Mouse (Mus musculus): ENCODE results near the gene Oasl1.
"Not testable (repeated sequence)": the region's sequence is repeated elsewhere in the genome, so short reads cannot be mapped to it uniquely, and the experiment has no call there.

The Oasl1 gene

DNA sequence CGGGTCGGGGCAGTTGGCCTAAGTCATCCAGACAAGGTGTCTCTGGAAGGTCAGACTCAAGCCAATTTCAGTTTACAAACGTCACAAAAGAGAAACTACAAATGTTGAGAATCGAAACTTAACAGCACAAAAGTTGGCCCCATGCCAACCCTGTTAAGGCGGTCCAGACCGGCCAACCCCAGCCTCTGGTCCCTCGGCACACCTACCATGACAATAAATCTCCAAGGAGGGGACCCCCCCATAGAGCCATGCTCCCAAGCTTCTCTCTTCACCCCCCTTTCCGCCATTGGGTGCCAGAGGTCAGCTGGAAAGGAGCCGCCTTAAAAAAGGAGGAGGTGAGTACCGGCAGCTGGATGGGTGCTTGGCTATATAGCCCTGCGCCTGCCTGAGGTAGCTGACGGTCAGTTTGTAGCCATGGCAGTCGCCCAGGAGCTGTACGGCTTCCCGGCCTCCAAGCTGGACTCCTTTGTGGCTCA, at the start of gene Oasl1:
Oasl1 (plus strand) TSS at position 243 of the 476 bp plus-strand sequence.
- no peak for DNase-seq (ENCODE audit: low read depth, low spot score)

DNA sequence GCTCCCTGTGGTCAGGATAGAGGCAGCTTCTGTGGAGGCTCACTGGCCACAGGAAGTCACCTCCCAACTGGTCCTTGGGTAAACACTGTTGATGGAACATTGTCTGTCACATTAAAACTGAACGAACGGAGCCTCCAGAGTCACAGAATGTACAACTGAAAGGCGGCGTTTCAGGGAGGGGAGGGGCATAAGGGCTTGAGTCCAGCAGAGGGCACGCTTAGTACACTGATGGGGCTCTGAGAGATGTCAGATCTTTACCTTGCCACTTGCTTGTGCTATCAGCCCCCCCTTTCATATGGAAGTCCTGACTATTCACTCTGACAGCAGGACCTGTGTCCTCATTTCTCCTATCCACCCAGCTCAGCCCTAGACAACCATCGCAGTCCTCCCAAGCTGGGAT, 47.2 kb upstream of the Oasl1 start:
- DNase-seq (ENCODE audit: low read depth, low spot score), result no peak

DNA sequence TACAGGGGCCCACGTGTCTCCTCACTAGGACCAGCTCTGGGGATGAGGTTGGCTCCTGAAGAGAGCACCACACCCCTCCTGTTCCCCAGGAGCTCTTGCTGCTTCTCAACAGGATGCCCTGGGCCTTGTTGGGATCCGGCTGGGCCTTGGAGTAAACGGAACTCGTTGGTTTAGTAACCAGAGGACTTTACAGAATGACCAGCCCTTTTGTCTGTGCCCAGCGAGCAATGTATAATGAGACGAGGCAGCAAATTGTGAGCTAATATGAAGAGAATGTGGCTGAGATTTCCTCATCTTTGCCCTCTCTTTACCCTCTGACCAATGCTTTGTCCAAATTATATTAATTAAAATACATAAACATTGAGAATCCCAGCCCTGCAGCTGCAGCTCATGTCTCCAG, 46.7 kb upstream of the Oasl1 start:
- DNase-seq (ENCODE audit: low read depth, low spot score), result no peak

DNA sequence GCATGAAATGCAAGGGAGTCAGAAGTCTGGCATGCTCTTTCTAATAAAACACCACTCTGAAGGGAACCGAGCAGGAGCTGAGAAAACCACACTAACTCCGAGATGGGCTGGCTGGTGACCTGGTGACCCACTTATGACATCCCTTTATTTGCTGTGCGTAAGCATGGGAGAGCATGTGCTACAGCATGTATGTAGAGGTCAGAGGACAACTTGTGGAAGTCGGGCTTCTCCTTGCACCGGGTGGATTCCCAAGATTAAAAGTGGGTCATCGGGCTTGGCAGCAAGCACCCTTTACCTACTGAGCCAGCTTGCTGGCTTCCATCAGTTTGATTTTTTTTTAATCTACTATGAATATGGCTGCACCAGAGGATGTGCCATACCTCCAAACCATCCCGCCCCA, 45.6 kb upstream of the Oasl1 start:
- no peak for DNase-seq (ENCODE audit: low read depth, low spot score)

DNA sequence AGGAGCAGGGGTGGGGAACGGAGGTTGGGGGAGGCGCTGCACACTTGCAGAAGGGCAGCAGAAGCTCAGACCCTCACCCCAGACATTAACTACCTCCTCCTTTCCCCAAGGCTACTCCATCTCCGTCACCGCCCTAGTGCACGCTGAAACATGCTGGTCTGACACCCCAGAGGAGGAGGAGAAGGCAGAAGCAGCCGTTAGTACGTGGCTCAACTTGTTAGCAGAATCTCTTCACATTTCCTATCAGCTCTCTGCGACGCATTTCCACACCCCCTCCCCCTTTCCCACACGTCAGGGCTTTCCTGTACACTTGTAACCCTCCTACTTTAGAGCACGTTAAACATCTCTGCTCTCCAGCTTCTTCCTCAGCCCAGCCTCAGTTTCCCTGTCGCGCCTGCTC, 43.6 kb upstream of the Oasl1 start:
- DNase-seq (ENCODE audit: low read depth, low spot score), result no peak

DNA sequence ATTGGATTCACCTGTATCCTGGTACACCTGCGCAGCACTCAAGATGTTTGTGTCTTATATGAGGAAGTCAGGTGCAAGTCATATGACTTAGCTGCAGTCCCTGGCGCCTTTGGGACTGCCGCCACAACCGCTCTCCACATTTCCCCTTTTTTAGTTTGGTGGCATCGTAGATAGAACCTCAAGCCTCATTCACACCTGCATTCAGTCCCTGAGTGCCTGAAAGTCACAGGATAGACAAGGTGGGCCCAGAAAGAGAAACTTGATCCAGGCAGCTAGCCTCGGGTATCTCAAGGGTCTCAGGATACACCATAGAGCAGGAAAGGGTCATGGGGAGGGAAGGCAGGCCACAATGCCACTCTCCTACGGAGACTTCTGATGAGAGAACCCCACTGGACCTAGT, 40.7 kb upstream of the Oasl1 start:
- not testable (repeated sequence) for DNase-seq (ENCODE audit: low read depth, low spot score)

DNA sequence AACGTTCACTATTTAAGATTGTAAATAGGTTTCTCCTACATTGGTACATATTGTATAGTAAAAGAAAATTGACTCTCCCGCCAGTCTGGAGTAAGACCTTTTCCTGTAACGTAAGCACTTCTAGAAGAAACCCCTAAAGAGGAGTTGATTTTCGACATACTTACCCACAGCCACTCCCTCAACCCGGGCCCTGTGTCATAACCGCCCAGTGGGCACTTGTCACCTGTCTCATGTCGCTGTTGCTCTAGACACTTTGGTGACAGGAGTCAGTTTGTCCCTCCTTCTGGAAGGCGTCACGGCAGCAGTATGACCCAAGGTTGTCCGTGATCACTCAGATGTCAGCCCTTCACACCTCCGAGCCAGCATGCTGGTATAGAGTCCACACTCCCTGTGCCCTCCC, 40.0 kb upstream of the Oasl1 start:
- DNase-seq (ENCODE audit: low read depth, low spot score), result no peak

DNA sequence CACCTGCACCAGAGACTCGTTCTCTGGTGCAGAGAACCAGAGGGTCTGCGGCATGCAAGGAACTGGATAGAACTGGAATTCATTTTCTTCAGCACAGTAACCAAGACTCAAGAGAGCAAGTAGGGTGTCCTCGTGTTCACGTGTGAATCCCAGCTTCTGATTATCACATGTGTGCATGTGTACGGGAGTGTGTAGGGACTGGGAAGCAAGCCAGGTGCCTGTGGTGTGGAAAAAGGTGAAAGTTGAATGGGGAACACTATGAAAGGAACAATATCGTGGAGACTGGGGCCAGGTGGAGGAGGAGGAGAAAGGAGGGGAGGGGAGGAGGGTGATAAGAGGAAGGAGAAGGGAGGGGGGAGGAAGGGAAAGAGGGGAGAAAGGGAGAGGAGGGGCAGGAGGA, 36.2 kb upstream of the Oasl1 start:
- DNase-seq (ENCODE audit: low read depth, low spot score), result no peak

DNA sequence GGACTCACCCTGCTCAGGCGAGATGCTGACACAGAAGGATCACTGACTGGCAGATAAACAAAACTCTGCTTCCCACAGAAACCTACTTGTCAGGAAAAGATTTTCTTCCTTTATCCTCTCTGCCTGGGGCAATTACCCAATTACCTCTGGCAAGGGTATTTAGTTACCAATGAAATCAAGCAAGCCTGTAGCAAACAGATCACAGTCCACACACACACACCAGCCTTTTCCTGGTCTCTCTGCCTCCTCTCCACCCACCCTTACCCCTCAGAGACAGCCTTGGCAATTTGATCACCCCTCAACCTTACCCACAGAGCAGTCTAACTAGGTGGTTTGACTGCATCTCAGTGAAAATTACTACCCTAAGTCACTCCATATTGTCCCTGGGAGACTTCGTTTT, 34.0 kb upstream of the Oasl1 start:
- DNase-seq (ENCODE audit: low read depth, low spot score), result no peak

DNA sequence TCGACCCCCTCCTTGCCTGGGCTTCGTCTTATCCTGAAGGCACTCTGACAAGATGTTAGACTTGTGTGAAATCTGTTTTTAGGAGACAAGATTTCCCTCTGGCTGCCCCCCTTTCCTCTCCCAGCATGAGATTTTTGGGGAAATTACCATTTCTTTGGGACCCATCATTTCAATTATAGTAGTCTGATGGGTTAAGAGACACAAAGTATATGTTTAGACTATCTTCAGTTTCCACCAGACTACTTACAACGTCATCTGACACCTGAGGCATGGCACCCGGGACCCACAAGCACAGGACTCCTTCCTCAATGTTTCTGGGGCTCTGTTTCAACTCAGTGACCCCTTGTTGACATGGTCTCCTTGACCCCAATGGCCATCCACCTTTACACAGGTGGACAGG, 27.5 kb upstream of the Oasl1 start:
- no peak for DNase-seq (ENCODE audit: low read depth, low spot score)

DNA sequence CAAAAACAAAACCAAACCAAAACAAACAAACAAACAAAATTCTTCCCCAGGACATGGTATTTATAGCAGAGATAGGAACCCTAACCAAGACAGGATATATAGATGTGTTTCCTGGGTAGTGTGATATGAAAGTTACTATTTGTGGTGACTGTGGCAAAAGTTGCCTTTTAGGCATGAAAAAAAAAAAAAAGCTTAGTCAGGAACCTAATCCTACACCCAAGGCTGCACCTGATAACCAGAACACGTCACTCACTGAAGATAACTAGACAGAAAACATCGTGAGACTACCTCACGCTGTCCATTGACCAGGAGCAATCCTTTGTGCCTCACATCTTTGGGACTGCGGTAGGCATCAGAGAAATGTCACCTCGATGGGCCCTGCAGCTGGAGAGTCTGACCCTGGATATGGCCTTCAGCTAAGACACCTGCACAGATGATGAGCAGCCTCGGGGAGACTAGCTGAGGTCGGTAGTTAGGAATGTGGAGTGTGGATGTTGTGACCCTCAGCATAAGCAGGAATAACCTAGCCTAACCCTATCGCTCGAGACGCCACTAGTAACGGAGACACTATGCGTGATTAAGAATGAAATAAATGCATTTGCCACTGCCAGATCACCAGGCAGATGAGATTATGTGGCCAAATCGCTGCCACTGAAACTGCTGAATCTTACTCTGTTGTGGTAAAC, 26.2 kb upstream of the Oasl1 start, which contains the start of gene Oasl2:
Oasl2 (plus strand) TSS at position 249 of the 686 bp plus-strand sequence.
- DNase-seq (ENCODE audit: low read depth, low spot score), result no peak

DNA sequence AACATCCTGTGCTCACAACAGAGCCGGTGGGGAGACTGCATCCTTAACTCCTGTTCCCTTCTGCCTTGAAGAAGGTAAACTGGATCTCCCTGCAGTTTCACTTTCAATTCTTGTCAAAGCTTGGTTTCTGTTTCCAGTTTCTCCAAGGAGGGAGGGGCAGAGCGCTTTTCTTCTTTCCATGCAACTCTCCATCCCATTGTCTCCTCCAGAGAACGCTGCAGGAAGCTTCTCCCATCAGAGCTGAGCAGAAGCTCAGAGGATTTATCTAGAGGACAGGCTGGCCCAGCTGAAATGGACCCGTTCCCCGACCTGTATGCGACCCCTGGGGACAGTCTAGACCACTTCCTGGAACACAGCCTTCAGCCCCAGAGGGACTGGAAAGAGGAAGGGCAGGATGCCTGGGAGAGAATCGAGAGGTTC, 25.7 kb upstream of the Oasl1 start:
- DNase-seq (ENCODE audit: low read depth, low spot score), result no peak

DNA sequence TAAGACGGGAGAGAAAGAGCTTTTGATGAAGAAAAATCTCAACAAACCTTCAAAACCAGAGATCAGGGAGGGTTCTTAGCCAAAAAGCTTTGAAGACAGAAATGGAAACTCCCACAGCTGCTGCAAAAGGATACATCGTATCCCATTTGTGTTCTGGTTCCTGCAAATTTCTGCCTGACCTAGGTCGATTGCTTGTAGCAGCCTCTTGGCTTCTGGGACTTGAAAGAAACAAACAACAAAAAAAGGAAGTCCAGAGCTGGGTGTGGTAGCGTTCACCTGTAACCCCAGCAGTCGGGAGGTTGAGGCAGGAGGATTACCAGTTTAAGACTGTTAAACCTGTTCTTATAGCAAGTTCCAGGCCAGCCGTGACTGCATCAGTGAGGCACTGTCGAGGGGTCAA, 24.2 kb upstream of the Oasl1 start:
- DNase-seq (ENCODE audit: low read depth, low spot score), result no peak

DNA sequence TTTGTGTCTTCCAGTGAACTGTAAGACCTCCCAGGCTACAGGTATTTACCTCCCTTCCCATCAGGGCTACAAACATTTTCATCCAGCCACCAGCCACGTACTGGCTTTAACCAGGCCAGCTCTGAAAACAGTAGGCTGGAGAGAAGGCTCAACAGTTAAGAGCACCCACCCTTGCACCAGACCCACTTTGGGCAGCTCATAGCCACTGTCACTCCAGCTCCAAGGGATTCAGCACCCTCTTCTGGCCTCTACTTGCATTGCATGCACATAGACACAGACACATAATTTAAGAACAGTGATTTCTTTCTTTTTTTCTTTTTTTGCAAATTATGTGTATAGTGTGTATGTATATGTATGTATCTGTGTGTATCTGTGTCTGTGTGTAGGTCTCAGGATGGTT, 20.6 kb upstream of the Oasl1 start:
- no peak for DNase-seq (ENCODE audit: low read depth, low spot score)

DNA sequence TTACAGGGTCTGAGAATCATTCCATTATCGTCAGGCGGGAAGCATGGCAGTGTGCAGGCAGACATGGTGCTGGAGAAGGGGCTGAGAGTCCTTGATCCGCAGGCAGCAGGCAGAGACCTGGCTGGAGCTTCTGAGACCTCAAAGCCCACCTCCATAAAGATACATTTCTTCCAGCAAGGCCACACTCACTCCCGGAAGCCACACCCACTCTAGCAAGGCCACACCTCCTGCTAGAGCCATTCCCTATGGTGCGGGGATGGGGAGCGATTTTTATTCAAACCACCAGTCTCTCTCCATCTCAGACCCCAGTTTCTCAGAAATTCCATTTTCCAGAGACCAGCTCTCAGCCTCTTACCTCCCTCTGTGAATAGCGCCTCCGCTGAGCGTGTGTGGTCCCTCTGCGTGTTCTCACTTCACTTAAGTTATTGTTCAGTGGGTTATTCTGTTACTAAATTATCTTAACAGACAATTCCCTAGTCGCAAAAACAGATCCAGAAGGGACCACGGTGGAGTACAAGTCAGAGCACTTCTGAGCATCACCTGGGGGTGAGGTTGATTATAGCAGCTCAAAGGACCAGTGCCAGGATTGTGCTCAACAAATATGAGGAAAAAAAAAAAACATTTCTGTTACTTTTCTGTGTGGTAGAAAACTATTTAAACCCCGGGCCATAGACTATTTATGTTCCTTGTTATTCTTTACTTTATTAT, 14.3 kb upstream of the Oasl1 start:
- no peak for DNase-seq (ENCODE audit: low read depth, low spot score)

DNA sequence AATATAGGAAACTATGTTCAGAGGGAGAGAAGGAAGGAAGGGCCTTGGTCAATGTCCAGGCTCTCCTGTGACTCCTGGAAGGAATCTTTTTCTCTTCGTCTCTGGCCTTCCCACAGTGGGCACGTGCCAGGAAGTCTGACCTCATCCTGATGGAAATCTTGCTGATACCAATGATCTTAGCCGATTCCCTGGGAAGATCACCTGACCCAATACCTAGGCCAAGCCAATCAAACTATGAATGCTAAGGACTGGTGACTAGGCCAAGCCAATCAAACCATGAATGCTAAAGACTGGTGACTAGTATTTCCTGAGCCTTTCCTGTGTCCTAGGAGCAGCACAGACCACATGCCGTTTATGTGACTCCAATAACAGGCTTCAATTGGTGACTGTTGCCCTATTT, 9.4 kb upstream of the Oasl1 start:
- no peak for DNase-seq (ENCODE audit: low read depth, low spot score)

DNA sequence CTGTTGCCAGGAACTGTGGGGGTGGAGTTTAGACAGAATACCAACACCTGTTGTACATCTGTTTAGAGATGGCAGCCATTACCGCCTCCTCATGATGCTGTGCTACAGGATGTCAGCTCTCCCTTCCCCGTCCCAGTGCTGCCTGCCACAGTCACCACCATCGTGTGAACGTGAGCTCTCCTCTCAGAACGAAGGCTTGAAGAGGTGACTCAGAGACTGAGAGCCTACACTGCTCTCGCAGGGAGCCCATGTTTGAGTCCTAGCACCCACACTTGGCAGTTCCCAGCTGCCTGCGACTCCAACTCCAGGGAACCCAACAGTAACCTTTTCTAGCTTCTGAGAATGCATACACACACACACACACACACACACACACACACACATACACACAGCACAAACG, 8.2 kb upstream of the Oasl1 start:
- no peak for DNase-seq (ENCODE audit: low read depth, low spot score)

DNA sequence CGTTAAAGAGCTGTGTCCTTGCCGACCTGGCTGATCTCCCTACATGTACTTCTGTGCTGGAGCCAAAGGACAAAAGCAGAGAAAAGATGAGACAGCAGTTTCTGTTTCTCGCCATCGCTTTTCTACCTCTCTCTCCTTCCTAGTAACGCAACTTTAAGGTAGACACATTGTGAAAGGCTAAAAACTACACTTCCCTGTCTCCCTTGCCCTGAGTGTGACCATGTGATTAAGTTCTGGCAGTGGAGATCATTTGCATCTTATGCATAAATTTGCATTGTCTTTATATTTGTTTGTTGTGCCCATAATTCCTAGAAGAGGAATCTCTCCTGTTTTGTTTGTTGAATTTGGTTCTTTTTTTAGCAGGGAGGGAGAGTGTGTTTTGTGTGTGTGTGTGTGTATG, 7.2 kb upstream of the Oasl1 start:
- DNase-seq (ENCODE audit: low read depth, low spot score), result no peak

DNA sequence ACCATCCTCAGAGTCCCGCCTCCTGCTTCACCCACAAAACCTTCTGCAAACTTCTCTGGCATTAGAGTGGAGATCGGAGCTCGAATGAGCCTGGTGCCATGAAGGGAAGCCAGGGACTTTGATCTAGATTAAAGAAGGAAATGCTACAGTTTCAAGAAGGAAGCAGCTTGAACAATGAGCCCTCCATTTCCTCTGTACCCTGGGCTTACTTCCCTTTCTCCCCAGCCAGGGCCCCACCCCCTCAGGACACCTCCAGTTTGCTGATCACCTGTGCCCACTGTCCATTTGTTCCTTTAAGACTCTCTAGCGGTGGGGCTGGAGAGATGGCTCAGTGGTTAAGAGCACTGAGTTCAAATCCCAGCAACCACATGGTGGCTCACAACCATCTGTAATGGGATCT, 6.3 kb upstream of the Oasl1 start:
- no peak for DNase-seq (ENCODE audit: low read depth, low spot score)

DNA sequence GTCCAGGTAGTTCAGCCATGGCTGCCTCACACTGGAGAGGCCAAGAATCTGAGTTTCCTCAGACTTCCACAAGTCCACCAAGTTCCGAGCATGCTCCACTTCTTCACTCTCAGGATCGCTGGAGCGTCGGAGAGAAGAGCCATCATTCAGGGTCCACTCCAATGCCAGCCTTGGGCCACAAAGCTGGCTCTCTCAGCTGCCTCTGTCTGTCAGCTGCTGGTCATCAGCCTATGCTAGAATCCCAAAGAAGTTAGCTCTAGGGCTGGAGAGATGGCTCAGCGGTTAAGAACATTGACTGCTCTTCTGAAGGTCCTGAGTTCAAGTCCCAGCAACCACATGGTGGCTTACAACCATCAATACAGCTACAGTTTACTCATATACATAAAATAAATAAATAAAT, 5.7 kb upstream of the Oasl1 start:
- not testable (repeated sequence) for DNase-seq (ENCODE audit: low read depth, low spot score)

DNA sequence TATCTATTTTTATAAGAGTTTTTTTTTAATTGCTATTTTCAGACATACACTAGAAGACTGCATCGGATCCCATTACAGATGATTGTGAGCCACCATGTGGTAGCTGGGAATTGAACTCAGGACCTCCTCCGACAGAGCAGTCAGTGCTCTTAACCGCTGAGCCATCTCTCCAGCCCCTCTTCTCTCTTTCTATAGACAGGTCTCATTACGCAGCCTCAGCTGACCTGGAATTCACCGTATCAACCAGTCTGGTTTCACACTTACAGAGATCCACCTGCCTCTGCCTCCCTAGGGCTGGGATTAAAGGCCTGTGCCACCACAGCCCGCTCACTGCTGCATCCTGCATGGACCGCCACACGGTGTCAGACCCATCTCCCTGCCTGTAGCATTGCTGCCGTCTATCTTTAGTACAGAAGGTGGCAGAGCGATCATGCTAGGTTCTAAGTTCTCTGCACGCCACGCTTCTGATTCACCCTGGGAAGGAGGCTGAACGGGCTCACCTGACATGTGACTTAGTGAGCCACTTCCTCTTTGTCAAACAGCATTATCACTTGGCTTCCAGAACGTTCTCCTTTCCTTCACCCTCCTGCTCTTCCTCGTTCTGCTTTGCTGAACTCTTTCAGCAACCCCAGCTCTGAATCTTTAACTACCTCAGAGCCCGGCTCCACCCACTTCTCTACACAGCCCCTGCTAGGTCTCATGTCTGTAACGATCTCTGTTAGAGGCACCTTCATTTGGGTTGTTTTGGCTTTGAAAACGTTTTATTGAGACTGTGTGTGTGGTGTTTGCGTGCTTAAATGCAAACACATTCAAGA, 1.3 kb upstream of the Oasl1 start:
- DNase-seq (ENCODE audit: low read depth, low spot score), result no peak

DNA sequence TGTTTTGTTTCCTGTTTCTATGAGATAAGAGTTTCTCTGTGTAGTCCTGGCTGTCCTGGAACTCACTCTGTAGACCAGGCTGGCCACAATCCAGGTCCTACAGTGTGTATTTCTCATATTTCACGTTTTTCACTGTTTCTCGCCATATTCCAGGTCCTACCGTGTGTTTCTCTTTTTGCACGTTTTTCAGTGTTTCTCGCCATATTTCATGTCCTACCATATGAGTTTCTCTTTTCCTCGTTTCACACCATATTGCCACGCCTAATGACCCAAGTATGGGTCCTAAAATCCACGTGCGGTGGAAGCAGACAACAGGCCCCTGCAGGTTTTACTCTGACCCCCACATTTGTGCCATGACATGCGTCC, 691 bp upstream of the Oasl1 start:
- DNase-seq (ENCODE audit: low read depth, low spot score), result no peak

All from embryo, embryonic 11.5 days (tissue).